Comparison of ENCODE assay signal across 11 mouse cellular contexts in genomic region chr2:105679331-105679730, GRCm38 (mm10). TPM values are rescaled to one million over a fixed set of nuclear protein-coding genes. Genes with fewer than 3 reads are reported as not detected.
DNase-seq lines count a peak whose midpoint lies in the region; ATAC-seq lines count a peak whose summit lies in the region.
"Had no signal": no experiment of that assay in that cellular context is flagged by ENCODE, and none has a peak within 500 bp of the region (broad histone marks: within the 10 kb centered on the region; RNA-seq: fewer than 3 reads in every experiment).

No protein-coding gene starts in this region.

- peaks cover 23% of the 10 kb centered on the region for H3K4me1 ChIP-seq in embryonic facial prominence, embryonic 12.5 days
- H3K4me1 ChIP-seq in hindbrain, embryonic 13.5 days (replicated peaks) = peaks cover 47% of the 10 kb centered on the region
- peaks cover 7% of the 10 kb centered on the region; the same call in 1 of the 2 replicates for H3K4me1 ChIP-seq in midbrain, embryonic 16.5 days (ENCODE audit: control insufficient read depth, insufficient read depth, low read length)
- H3K4me1 ChIP-seq in intestine, embryonic 16.5 days (ENCODE audit: control insufficient read depth, insufficient read depth, low read length) = peaks cover 16% of the 10 kb centered on the region

- H3K36me3 ChIP-seq in embryonic facial prominence, embryonic 12.5 days = no peaks in the 10 kb centered on the region
- no peaks in the 10 kb centered on the region for H3K36me3 ChIP-seq in hindbrain, embryonic 13.5 days
- H3K36me3 ChIP-seq in midbrain, embryonic 16.5 days (ENCODE audit: control insufficient read depth, insufficient read depth, low read length) = no peaks in the 10 kb centered on the region
- no peaks in the 10 kb centered on the region for H3K36me3 ChIP-seq in intestine, embryonic 16.5 days (ENCODE audit: control insufficient read depth, insufficient read depth, low read length)
- H3K36me3 ChIP-seq: stomach, embryonic 15.5 days had no signal

- intact Hi-C loops in left cerebral cortex, postnatal 4 days (cut with DNase I) = loop anchor here (5.0 to 10.0 kb wide), 2 partner anchors 225 to 403 kb away; partner anchors contain the start of genes Elp4 and Immp1l

- H3K9me3 ChIP-seq in embryonic facial prominence, embryonic 12.5 days = no peaks in the 10 kb centered on the region
- no peaks in the 10 kb centered on the region for H3K9me3 ChIP-seq in hindbrain, embryonic 13.5 days
- H3K9me3 ChIP-seq in midbrain, embryonic 16.5 days (replicated peaks; ENCODE audit: control insufficient read depth, low read length, poor library complexity, severe bottlenecking) = no peaks in the 10 kb centered on the region
- H3K9me3 ChIP-seq in intestine, embryonic 16.5 days (ENCODE audit: control insufficient read depth, low read length) = no peaks in the 10 kb centered on the region
- H3K9me3 ChIP-seq: stomach, embryonic 15.5 days had no signal

- peaks cover 82% of the 10 kb centered on the region for H3K27me3 ChIP-seq in embryonic facial prominence, embryonic 12.5 days
- peaks cover 80% of the 10 kb centered on the region for H3K27me3 ChIP-seq in hindbrain, embryonic 13.5 days
- peaks cover 49% of the 10 kb centered on the region for H3K27me3 ChIP-seq in midbrain, embryonic 16.5 days (ENCODE audit: control insufficient read depth, insufficient read depth, low read depth, low read length)
- H3K27me3 ChIP-seq in intestine, embryonic 16.5 days (replicated peaks; ENCODE audit: control insufficient read depth, insufficient read depth, low read length) = peaks cover 83% of the 10 kb centered on the region

- H3K27ac ChIP-seq in embryonic facial prominence, embryonic 12.5 days = no peak overlapping the region
- peak overlapping the region; percentile 23; the same call in 1 of the 2 replicates for H3K27ac ChIP-seq in hindbrain, embryonic 13.5 days
- no peak overlapping the region for H3K27ac ChIP-seq in midbrain, embryonic 16.5 days (ENCODE audit: low read length)
- H3K27ac ChIP-seq in intestine, embryonic 16.5 days (ENCODE audit: low read length) = no peak overlapping the region
- H3K27ac ChIP-seq: stomach, embryonic 15.5 days had no signal

- 0 out of 2 replicates have a peak overlapping the region, but pooled peaks have one; percentile 9 for H3K4me2 ChIP-seq in embryonic facial prominence, embryonic 12.5 days (replicated peaks)
- peak overlapping the region; percentile 50 for H3K4me2 ChIP-seq in hindbrain, embryonic 13.5 days
- peak overlapping the region; percentile 24 for H3K4me2 ChIP-seq in midbrain, embryonic 16.5 days (ENCODE audit: low read length)
- no peak overlapping the region for H3K4me2 ChIP-seq in intestine, embryonic 16.5 days (ENCODE audit: low read depth, low read length)
- H3K4me2 ChIP-seq: stomach, embryonic 15.5 days had no signal

- H3K9ac ChIP-seq in embryonic facial prominence, embryonic 12.5 days = no peak overlapping the region
- peak overlapping the region; percentile 43 for H3K9ac ChIP-seq in hindbrain, embryonic 13.5 days
- H3K9ac ChIP-seq in midbrain, embryonic 16.5 days (ENCODE audit: low read depth, low read length) = no peak overlapping the region
- no peak overlapping the region for H3K9ac ChIP-seq in intestine, embryonic 16.5 days (ENCODE audit: low read depth, low read length)
- H3K9ac ChIP-seq: stomach, embryonic 15.5 days had no signal

- no peak overlapping the region for H3K4me3 ChIP-seq in embryonic facial prominence, embryonic 12.5 days
- peak overlapping the region; percentile 51 for H3K4me3 ChIP-seq in hindbrain, embryonic 13.5 days
- H3K4me3 ChIP-seq in midbrain, embryonic 16.5 days (ENCODE audit: low read depth, low read length) = no peak overlapping the region
- no peak overlapping the region for H3K4me3 ChIP-seq in intestine, embryonic 16.5 days (ENCODE audit: low read length)
- H3K4me3 ChIP-seq: stomach, embryonic 15.5 days had no signal

- no peak for ATAC-seq in embryonic facial prominence, embryonic 12.5 days (ENCODE audit: insufficient number of reproducible peaks, insufficient read depth, low FRiP score, low TSS enrichment)
- no peak for ATAC-seq in hindbrain, embryonic 13.5 days (ENCODE audit: low FRiP score)
- no peak for ATAC-seq in midbrain, embryonic 16.5 days
- no peak for ATAC-seq in intestine, embryonic 16.5 days

- DNase-seq in Muller cell, postnatal 12 days (ENCODE audit: inconsistent ontology term) = peak; percentile 39
- no peak for DNase-seq in kidney, adult 18-20 months
- no peak for DNase-seq in left cerebral cortex, postnatal 4 days
- DNase-seq: kidney, adult 2 months; lung, postnatal 14 days; right cerebral cortex, postnatal 14 days had no signal

- 0% methylated on average over 2 of the region's 2 CpGs for WGBS in embryonic facial prominence, embryonic 12.5 days
- 5% methylated on average over 2 of the region's 2 CpGs for WGBS in hindbrain, embryonic 13.5 days
- 7% methylated on average over 2 of the region's 2 CpGs for WGBS in midbrain, embryonic 16.5 days
- 0% methylated on average over 2 of the region's 2 CpGs for WGBS in intestine, embryonic 16.5 days

RNA-seq across cellular contexts. Expression of gene Pax6, which starts 10.6 kb away (rescaled TPM):
- 13.7 and 20.8 TPM in 2 replicates for polyA plus RNA-seq in embryonic facial prominence, embryonic 12.5 days (2016; fragmentation: Nextera tagmentation; extraction: Ambion mirVana)
- polyA plus RNA-seq in hindbrain, embryonic 13.5 days (2015; fragmentation: Nextera tagmentation; extraction: Ambion mirVana) = 26.4 and 29.8 TPM in 2 replicates
- polyA plus RNA-seq in midbrain, embryonic 16.5 days (2015; fragmentation: Nextera tagmentation; extraction: Ambion mirVana) = 17.4 and 25.7 TPM in 2 replicates
- total RNA-seq in left cerebral cortex, postnatal 4 days (2021) = 10 to 100 TPM; 11.5 to 13.9 TPM
- polyA plus RNA-seq in intestine, embryonic 16.5 days (2015; fragmentation: Nextera tagmentation; extraction: Ambion mirVana) = 1.2 and 1.8 TPM in 2 replicates
- polyA plus RNA-seq: kidney, adult 2 months had no signal
